Mouse (Mus musculus): ENCODE data around the gene Olfr1321.

Gene Olfr1321

GRCm38 (mm10) chrX:49734959-49735358, at the start of gene Olfr1321:
TSS of gene Olfr1321 (minus strand) at chrX:49735059.
- DNase-seq (ENCODE audit: low spot score), result no peak

DNA sequence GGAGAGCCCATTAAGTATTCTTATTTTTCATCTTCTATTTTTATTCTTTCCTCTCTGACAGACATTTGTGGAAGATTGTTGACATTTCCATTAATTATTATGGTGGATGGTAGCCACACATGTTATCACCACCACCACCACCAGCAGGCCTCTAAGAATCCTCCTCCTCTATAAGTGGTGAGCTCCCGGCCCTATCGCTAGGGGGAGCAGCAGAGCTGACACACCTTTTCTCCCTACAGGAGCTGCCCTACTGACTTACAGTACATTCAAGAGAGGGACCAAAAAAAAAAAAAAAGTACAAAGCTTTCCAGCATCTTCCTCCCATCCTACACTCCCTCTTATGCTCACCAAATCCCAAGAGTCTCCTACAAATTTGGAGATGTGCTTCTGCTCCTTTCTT, 36.0 kb upstream of the Olfr1321 start:
- DNase-seq (ENCODE audit: low spot score), result no peak

DNA sequence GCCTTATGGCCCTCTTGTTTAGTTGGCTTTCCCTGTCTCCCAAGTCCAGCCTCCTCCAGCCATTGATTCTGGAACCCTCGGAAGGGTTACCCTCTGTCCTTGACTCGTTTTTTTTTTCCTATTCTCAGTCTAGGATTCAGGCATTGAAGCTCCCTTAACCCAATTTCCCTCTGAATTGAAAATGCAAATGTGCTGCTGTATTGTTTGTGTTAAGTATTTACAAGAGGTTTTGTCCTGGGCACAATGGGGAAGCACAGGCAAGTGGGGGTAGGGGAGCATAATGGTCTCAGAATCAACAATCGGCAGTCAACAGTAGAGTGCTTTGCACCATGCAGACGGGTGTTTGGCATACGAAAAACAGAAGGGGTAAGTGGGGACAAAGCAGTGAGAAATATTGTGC, 10.3 kb upstream of the Olfr1321 start:
- DNase-seq (ENCODE audit: low spot score), result no peak
